Mouse (Mus musculus) neural tube, postnatal 0 days (tissue): ENCODE measurements around the gene Ccdc9. TPM values are rescaled to one million over a fixed set of nuclear protein-coding genes. Genes with fewer than 3 reads are reported as not detected.

Experiments
- polyA plus RNA-seq: library from polyadenylated mRNA; unstranded; fragments of >200 nt; fragmentation: Nextera tagmentation; extraction: Ambion mirVana; gene quantifications from 2 replicates; pipeline ENCODE4 v1.2.1, GENCODE M21; 2015

Ccdc9 gene
- 17.4 and 19.0 TPM in 2 replicates for polyA plus RNA-seq

DNA sequence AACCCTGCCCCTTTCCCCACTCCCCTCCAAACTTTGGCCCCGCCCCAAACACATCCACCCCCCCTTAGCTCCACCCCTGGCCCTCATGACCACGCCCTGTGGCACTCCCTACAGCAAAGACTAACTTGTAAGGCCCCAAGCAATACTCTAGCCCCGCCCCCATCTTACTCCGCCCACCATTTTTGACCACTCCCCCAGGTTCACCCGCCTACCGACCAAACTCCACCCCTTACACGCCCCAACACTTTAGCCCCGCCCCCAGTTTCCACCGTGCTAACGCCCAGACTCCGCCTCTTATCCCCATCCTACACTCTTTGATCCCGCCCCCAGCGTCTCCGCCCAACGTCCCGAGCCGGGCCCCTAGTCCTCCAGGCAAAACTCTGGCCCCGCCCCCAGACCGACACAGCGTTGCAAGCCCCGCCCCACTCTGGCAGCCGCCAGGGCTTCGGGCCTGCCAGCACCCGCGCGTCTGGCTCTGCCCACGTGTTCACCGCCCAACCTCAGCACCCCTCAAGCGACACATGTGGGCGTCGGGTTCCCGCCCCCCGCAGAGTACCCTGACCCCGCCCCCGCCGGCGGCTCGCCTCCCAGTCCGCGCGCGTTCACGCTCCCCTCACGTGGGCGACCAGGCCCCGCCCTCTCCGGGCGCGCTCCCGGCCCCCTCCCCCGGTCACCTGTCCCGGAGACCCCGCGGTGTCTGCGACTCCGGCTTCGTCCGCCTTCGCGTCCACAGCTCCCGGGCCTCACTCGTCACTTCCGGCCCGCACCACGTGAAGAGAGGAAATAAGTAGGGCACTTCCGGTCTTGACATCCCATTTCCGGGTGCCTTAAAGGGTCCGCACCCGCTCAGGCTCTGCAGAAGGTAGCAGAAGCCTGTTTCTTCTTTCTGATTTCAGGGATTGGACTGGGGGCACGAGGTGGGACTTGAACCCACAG lies at the start of gene Ccdc9:
Gene Ccdc9 (minus strand): TSS at position 770 of the 936 bp plus-strand sequence.

DNA sequence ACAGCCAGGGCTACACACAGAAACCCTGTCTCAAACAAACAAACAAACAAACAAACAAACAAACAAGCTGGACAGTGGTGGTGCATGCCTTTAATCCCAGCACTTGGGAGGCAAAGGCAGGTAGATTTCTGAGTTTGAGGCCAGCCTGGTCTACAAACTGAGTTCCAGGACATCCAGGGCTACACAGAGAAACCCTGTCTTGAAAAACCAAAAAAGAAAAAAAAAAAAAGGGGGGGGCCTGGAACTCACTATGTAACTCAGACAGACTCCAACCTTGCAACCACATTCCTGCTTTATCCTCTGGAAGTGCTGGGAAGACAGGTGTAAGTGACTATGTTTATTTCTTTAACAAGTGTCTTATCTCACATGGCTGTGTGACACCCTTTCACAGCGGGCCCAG lies 21.5 kb upstream of the Ccdc9 start, which contains the start of gene Bbc3:
Gene Bbc3 (plus strand): TSS at position 301 of the 400 bp plus-strand sequence.

DNA sequence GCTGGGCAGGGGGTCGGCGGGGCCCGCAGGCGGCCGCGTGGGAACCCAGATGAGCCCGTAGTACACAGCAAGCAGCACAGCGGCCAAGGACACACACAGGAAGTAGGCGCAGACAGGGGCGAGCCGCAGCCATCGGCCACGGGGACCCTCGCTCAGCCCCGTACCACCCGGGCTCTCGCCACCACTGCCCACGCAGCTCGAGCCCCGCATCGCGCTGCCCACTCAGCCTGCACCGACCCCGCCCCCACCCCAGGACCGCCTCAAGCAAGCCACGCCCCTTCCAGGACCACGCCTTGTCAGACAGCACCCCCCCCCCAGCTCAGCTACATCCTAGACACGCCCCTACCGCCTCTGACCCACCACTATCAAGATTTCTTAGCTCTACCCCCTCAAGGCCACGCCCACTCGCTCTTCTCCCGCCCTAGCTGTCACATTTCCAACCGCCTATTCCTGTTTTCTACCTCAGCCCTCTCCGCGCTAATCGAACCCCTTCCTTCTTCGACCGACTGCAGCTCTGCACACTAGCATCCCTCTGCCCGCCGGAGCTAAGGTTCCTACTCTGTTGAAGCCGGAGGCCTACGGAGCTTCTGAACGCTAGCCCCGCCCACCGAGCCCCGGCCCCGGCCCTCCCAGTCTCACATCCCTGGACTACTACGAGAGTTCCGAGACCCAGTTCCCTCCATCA lies 13.4 kb downstream of the Ccdc9 start, which contains the start of gene Inafm1:
Gene Inafm1 (minus strand): TSS at position 537 of the 685 bp plus-strand sequence.

DNA sequence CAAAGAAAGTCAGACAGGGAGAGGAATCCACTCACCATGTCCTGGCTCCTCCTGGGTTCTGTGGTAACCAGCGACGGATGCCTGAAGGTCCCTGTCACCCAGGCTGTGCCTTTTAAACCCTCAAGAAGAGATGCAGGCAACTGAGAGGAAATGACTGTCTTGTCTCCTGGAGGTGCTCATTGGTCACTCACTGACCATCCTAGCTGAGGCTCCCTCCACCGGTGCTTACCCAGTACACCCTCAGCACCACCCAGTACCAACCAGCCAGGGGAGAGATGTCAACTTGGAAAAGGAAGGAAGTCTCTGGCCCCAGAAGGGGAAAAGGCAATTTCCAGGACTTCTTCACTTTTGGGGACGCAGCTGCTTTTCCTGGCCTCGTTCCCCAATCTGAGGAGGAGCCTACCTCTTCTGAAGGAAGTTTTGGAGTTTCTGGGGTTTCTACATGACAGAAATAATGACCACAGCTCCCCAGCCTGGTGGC lies 27.4 kb downstream of the Ccdc9 start, which contains the start of gene C5ar1:
Gene C5ar1 (minus strand): TSS at position 431 of the 481 bp plus-strand sequence.

DNA sequence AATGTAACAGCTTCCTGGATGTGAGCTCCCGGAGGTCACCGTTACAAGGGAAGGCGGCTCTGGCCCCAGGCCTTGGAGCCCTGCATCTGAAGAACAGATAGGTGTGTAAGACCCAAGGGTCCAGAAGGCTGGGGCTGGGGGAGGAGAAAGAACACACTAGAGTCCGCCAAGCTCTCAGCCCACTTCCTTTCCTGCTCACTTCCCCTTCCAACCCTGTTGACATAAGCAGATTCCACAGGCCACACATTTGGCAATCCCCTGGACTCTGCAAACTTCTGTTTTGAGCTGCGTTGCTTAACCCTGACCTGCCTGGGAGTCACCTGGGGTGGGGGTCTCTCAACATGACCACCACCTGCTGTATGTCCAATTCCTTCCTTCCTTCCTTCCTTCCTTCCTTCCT lies 42.5 kb downstream of the Ccdc9 start, which contains the start of gene C5ar2:
Gene C5ar2 (minus strand): TSS at position 88 of the 400 bp plus-strand sequence.

Other genes starting within 250 kb of the Ccdc9 start
- gene Bicra, start 238.9 kb downstream of the Ccdc9 start, polyA plus RNA-seq = 3.9 and 5.4 TPM in 2 replicates
- gene Zfp541, start 225.0 kb downstream of the Ccdc9 start, polyA plus RNA-seq = 0.24 and 0.32 TPM in 2 replicates
- 245 and 283 TPM in 2 replicates for gene Napa, start 188.3 kb downstream of the Ccdc9 start, polyA plus RNA-seq
- 33.5 and 36.5 TPM in 2 replicates for gene Kptn, start 166.9 kb downstream of the Ccdc9 start, polyA plus RNA-seq
- gene Slc8a2, start 157.0 kb downstream of the Ccdc9 start, polyA plus RNA-seq = 1.4 and 2.1 TPM in 2 replicates
- gene Meis3, start 111.7 kb downstream of the Ccdc9 start, polyA plus RNA-seq = 70.0 and 89.8 TPM in 2 replicates
- gene Dhx34, start 64.8 kb downstream of the Ccdc9 start, polyA plus RNA-seq = 7.7 and 8.6 TPM in 2 replicates
- gene C5ar2, start 42.6 kb downstream of the Ccdc9 start, polyA plus RNA-seq = 0.25 and 0.30 TPM in 2 replicates
- gene C5ar1, start 27.3 kb downstream of the Ccdc9 start, polyA plus RNA-seq = 2.7 and 3.3 TPM in 2 replicates
- gene Inafm1, start 13.2 kb downstream of the Ccdc9 start, polyA plus RNA-seq = 114 and 118 TPM in 2 replicates
- 41.3 and 45.2 TPM in 2 replicates for gene Bbc3, start 21.6 kb upstream of the Ccdc9 start, polyA plus RNA-seq
- gene Sae1, start 101.0 kb upstream of the Ccdc9 start, polyA plus RNA-seq = 183 and 194 TPM in 2 replicates
- 10.8 and 14.1 TPM in 2 replicates for gene Zc3h4, start 114.1 kb upstream of the Ccdc9 start, polyA plus RNA-seq
- gene Tmem160, start 166.0 kb upstream of the Ccdc9 start, polyA plus RNA-seq = 119 and 130 TPM in 2 replicates
- 6.7 and 7.6 TPM in 2 replicates for gene Npas1, start 190.9 kb upstream of the Ccdc9 start, polyA plus RNA-seq